9 mouse cellular contexts compared by ENCODE assay signal in genomic region chr10:52383022-52383421, GRCm38 (mm10). TPM values are rescaled to one million over a fixed set of nuclear protein-coding genes. Genes with fewer than 3 reads are reported as not detected.
DNase-seq lines count a peak whose midpoint lies in the region; ATAC-seq and TF ChIP-seq lines count a peak whose summit lies in the region.
"Had no signal": no experiment of that assay in that cellular context is flagged by ENCODE, and none has a peak within 500 bp of the region (broad histone marks: within the 10 kb centered on the region; RNA-seq: fewer than 3 reads in every experiment).

No protein-coding gene starts in this region.

- H3K4me1 ChIP-seq in liver, adult 2 months (ENCODE audit: control insufficient read depth, insufficient read depth, low read length): peaks cover 18% of the 10 kb centered on the region; the same call in 1 of the 2 replicates
- H3K4me1 ChIP-seq in forebrain, embryonic 13.5 days: peaks cover 23% of the 10 kb centered on the region
- H3K4me1 ChIP-seq in kidney, postnatal 0 days (replicated peaks; ENCODE audit: insufficient read depth, low read length): 0 out of 2 replicates have a peak, but pooled peaks cover 4% of the 10 kb centered on the region
- H3K4me1 ChIP-seq in neural tube, embryonic 15.5 days: peaks cover 27% of the 10 kb centered on the region

- TF ChIP-seq POLR2A in liver, adult 2 months (IDR thresholded peaks at IDR 0.05; ENCODE audit: extremely low read depth, insufficient read depth, low read length): no peak

- H3K4me3 ChIP-seq in liver, adult 2 months (ENCODE audit: insufficient read depth, low read depth, low read length): peak overlapping the region; percentile 95; the same call in 1 of the 2 replicates
- H3K4me3 ChIP-seq in forebrain, embryonic 13.5 days: peak overlapping the region; percentile 87
- peak overlapping the region; percentile 77; the same call in 1 of the 2 replicates for H3K4me3 ChIP-seq in kidney, postnatal 0 days (replicated peaks; ENCODE audit: low read depth, low read length)
- H3K4me3 ChIP-seq in neural tube, embryonic 15.5 days (replicated peaks): peak overlapping the region; percentile 97

- no peaks in the 10 kb centered on the region for H3K9me3 ChIP-seq in forebrain, embryonic 13.5 days (replicated peaks)
- no peaks in the 10 kb centered on the region for H3K9me3 ChIP-seq in kidney, postnatal 0 days (replicated peaks; ENCODE audit: low read length)
- H3K9me3 ChIP-seq in neural tube, embryonic 15.5 days (replicated peaks): no peaks in the 10 kb centered on the region

- no peaks in the 10 kb centered on the region for H3K27me3 ChIP-seq in liver, adult 2 months (ENCODE audit: control insufficient read depth, insufficient read depth, low read length)
- no peaks in the 10 kb centered on the region for H3K27me3 ChIP-seq in forebrain, embryonic 13.5 days
- H3K27me3 ChIP-seq in kidney, postnatal 0 days (ENCODE audit: insufficient read depth, low read length): no peaks in the 10 kb centered on the region
- H3K27me3 ChIP-seq in neural tube, embryonic 15.5 days (replicated peaks): no peaks in the 10 kb centered on the region

- H3K4me2 ChIP-seq in forebrain, embryonic 13.5 days: peak overlapping the region; percentile 83
- peak overlapping the region; percentile 72 for H3K4me2 ChIP-seq in kidney, postnatal 0 days (ENCODE audit: low read length)
- H3K4me2 ChIP-seq in neural tube, embryonic 15.5 days: peak overlapping the region; percentile 54

- H3K36me3 ChIP-seq in liver, adult 2 months (ENCODE audit: control insufficient read depth, insufficient read depth, low read length): no peaks in the 10 kb centered on the region
- H3K36me3 ChIP-seq in forebrain, embryonic 13.5 days (ENCODE audit: poor library complexity, severe bottlenecking): no peaks in the 10 kb centered on the region
- H3K36me3 ChIP-seq in kidney, postnatal 0 days (ENCODE audit: insufficient read depth, low read length): no peaks in the 10 kb centered on the region
- no peaks in the 10 kb centered on the region for H3K36me3 ChIP-seq in neural tube, embryonic 15.5 days

- peaks cover 9% of the 10 kb centered on the region for H3K79me2 ChIP-seq in liver, adult 2 months (ENCODE audit: control insufficient read depth, insufficient read depth, low read length)

- H3K27ac ChIP-seq in liver, adult 2 months (replicated peaks; ENCODE audit: insufficient read depth, low read depth, low read length): peak overlapping the region; percentile 61
- no peak overlapping the region for H3K27ac ChIP-seq in forebrain, embryonic 13.5 days
- peak overlapping the region; percentile 97 for H3K27ac ChIP-seq in kidney, postnatal 0 days
- H3K27ac ChIP-seq in neural tube, embryonic 15.5 days (replicated peaks): peak overlapping the region; percentile 94; the same call in 1 of the 2 replicates

- TF ChIP-seq CTCF in liver, adult 2 months (IDR thresholded peaks at IDR 0.05; ENCODE audit: low read depth, low read length): no peak
- TF ChIP-seq CTCF in kidney, postnatal 0 days (IDR thresholded peaks at IDR 0.05; ENCODE audit: low read depth): no peak

- ATAC-seq in forebrain, embryonic 13.5 days: no peak
- no peak for ATAC-seq in kidney, postnatal 0 days (replicated peaks; ENCODE audit: low FRiP score, low read depth)
- ATAC-seq in neural tube, embryonic 15.5 days (ENCODE audit: low FRiP score): no peak

- WGBS in liver, adult 2 months: 23% methylated on average over 6 of the region's 6 CpGs
- WGBS in forebrain, embryonic 13.5 days: 88% methylated on average over 6 of the region's 6 CpGs
- 63% methylated on average over 6 of the region's 6 CpGs for WGBS in kidney, postnatal 0 days
- WGBS in neural tube, embryonic 15.5 days: 82% methylated on average over 6 of the region's 6 CpGs

- DNase-seq in liver, adult 2 months (ENCODE audit: extremely low read depth, low read depth, low spot score): peak; percentile 69
- no peak for DNase-seq in liver
- no peak for DNase-seq in kidney, postnatal 0 days (ENCODE audit: low spot score)
- DNase-seq in frontal cortex, postnatal 14 days (ENCODE audit: low spot score in 2 of 2): no peak
- no peak for DNase-seq in left cerebral cortex, adult 11 months (ENCODE audit: low spot score)
- DNase-seq in embryo, embryonic 11 days: no peak
- DNase-seq: thymus, postnatal 14 days had no signal

- H3K9ac ChIP-seq in liver, adult 2 months (ENCODE audit: low read depth, low read length): peak overlapping the region; percentile 51
- H3K9ac ChIP-seq in forebrain, embryonic 13.5 days: no peak overlapping the region
- H3K9ac ChIP-seq in kidney, postnatal 0 days (ENCODE audit: low read depth, low read length): peak overlapping the region; percentile 65; the same call in 1 of the 2 replicates
- H3K9ac ChIP-seq in neural tube, embryonic 15.5 days (replicated peaks): 0 out of 2 replicates have a peak overlapping the region, but pooled peaks have one; percentile 92

RNA-seq across cellular contexts. Expression of gene Gopc, which starts 1.1 kb away (rescaled TPM):
- total RNA-seq in liver, adult 2 months (2014; rRNA removed): 14.9 and 16.5 TPM in 2 replicates
- 3.7 and 4.8 TPM in 2 replicates for polyA plus RNA-seq in liver, adult 2 months (2012; rRNA removed)
- polyA plus RNA-seq in forebrain, embryonic 13.5 days (2015; fragmentation: Nextera tagmentation; extraction: Ambion mirVana): 18.4 and 20.0 TPM in 2 replicates
- polyA plus RNA-seq in kidney, postnatal 0 days (2015; fragmentation: Nextera tagmentation; extraction: Ambion mirVana): 18.5 and 18.8 TPM in 2 replicates
- 28.7 and 30.4 TPM in 2 replicates for polyA plus RNA-seq in neural tube, embryonic 15.5 days (2015; fragmentation: Nextera tagmentation; extraction: Ambion mirVana)

RNA-seq across cellular contexts. Expression of gene Nepn, which starts 5.8 kb away (rescaled TPM):
- total RNA-seq in liver, adult 2 months (2014; rRNA removed): not detected in 2 replicates
- polyA plus RNA-seq in liver, adult 2 months (2012; rRNA removed): not detected in 2 replicates
- not detected in 2 replicates for polyA plus RNA-seq in forebrain, embryonic 13.5 days (2015; fragmentation: Nextera tagmentation; extraction: Ambion mirVana)
- polyA plus RNA-seq in kidney, postnatal 0 days (2015; fragmentation: Nextera tagmentation; extraction: Ambion mirVana): 2.1 and 2.4 TPM in 2 replicates
- polyA plus RNA-seq in neural tube, embryonic 15.5 days (2015; fragmentation: Nextera tagmentation; extraction: Ambion mirVana): 0.20 TPM in 1 of 2 replicates, not detected in the other

RNA-seq across cellular contexts. Expression of gene Gm26741, which starts 24.5 kb away (rescaled TPM):
- not detected in 2 replicates for total RNA-seq in liver, adult 2 months (2014; rRNA removed)
- polyA plus RNA-seq in liver, adult 2 months (2012; rRNA removed): not detected in 2 replicates
- not detected in 2 replicates for polyA plus RNA-seq in forebrain, embryonic 13.5 days (2015; fragmentation: Nextera tagmentation; extraction: Ambion mirVana)
- polyA plus RNA-seq in kidney, postnatal 0 days (2015; fragmentation: Nextera tagmentation; extraction: Ambion mirVana): not detected in 2 replicates
- polyA plus RNA-seq in neural tube, embryonic 15.5 days (2015; fragmentation: Nextera tagmentation; extraction: Ambion mirVana): not detected in 2 replicates

RNA-seq across cellular contexts. Expression of gene Nus1, which starts 34.3 kb away (rescaled TPM):
- 13.6 and 13.7 TPM in 2 replicates for total RNA-seq in liver, adult 2 months (2014; rRNA removed)
- polyA plus RNA-seq in liver, adult 2 months (2012; rRNA removed): 9.7 and 11.6 TPM in 2 replicates
- polyA plus RNA-seq in forebrain, embryonic 13.5 days (2015; fragmentation: Nextera tagmentation; extraction: Ambion mirVana): 13.7 and 14.4 TPM in 2 replicates
- 24.0 and 24.1 TPM in 2 replicates for polyA plus RNA-seq in kidney, postnatal 0 days (2015; fragmentation: Nextera tagmentation; extraction: Ambion mirVana)
- 20.3 and 21.3 TPM in 2 replicates for polyA plus RNA-seq in neural tube, embryonic 15.5 days (2015; fragmentation: Nextera tagmentation; extraction: Ambion mirVana)
